Mouse (Mus musculus) MEL (cell line): ENCODE measurements around the gene Mael.

ENCODE experiments used
- CHD2 ChIP-seq: IDR thresholded peaks from 2 replicates; pipeline ENCODE4 v1.6.1; 2011; ENCODE audit warnings: low read length, improper control_type of control experiment
- CTCF ChIP-seq, 3 experiments: IDR thresholded peaks in 2 of 3; conservative IDR thresholded peaks in 1 of 3; 2 replicates each; pipeline ENCODE4 v1.5.1; 2011 to 2012; ENCODE audit warnings: low read length in 3 of 3, low read depth in 2 of 3, mild to moderate bottlenecking in 2 of 3, improper control_type of control experiment in 1 of 3, inconsistent platforms in 1 of 3, mixed read lengths in 1 of 3, moderate library complexity in 1 of 3; ENCODE audit not compliant: control insufficient read depth in 1 of 3, insufficient read depth in 1 of 3, poor library complexity in 1 of 3, severe bottlenecking in 1 of 3
- ELF1 ChIP-seq: IDR thresholded peaks from 2 replicates; pipeline ENCODE4 v1.6.1; 2014; ENCODE audit warnings: low read depth, mild to moderate bottlenecking, inconsistent platforms, low read length, improper control_type of control experiment, moderate library complexity
- EP300 ChIP-seq, 2 experiments: IDR thresholded peaks; 2 replicates each; pipeline ENCODE4 v1.6.1; 2011; ENCODE audit warnings: improper control_type of control experiment in 2 of 2, low read length in 2 of 2, low read depth in 1 of 2, mild to moderate bottlenecking in 1 of 2
- GABPA ChIP-seq: IDR thresholded peaks from 2 replicates; pipeline ENCODE4 v1.6.1; 2012; ENCODE audit warnings: low read depth, mild to moderate bottlenecking, inconsistent platforms, low read length, improper control_type of control experiment, moderate library complexity
- GATA1 ChIP-seq: IDR thresholded peaks from 2 replicates; pipeline ENCODE4 v1.6.1; 2011; ENCODE audit warnings: low read depth, low read length, improper control_type of control experiment
- HCFC1 ChIP-seq: IDR thresholded peaks from 2 replicates; pipeline ENCODE4 v1.6.1; 2012; ENCODE audit warnings: low read depth, mild to moderate bottlenecking, inconsistent platforms, low read length, improper control_type of control experiment, moderate library complexity
- MAX ChIP-seq: IDR thresholded peaks from 2 replicates; pipeline ENCODE4 v1.6.1; 2011; ENCODE audit warnings: low read length, improper control_type of control experiment
- MEF2A ChIP-seq: IDR thresholded peaks from 2 replicates; pipeline ENCODE4 v1.6.1; 2014; ENCODE audit warnings: low read depth, mild to moderate bottlenecking, inconsistent platforms, low read length, improper control_type of control experiment; ENCODE audit not compliant: poor library complexity, insufficient replicate concordance, severe bottlenecking; ENCODE audit errors: extremely low read depth
- POLR2A ChIP-seq, 2 experiments: IDR thresholded peaks; 2 replicates each; pipeline ENCODE4 v1.6.1; 2011 to 2012; ENCODE audit warnings: low read length in 2 of 2, mild to moderate bottlenecking in 2 of 2, control low read depth in 1 of 2, improper control_type of control experiment in 1 of 2, low read depth in 1 of 2, moderate library complexity in 1 of 2; ENCODE audit not compliant: control insufficient read depth in 1 of 2, insufficient read depth in 1 of 2, poor library complexity in 1 of 2
- POLR2AphosphoS2 ChIP-seq: IDR thresholded peaks from 2 replicates; pipeline ENCODE4 v1.6.1; 2011; ENCODE audit warnings: low read length, improper control_type of control experiment
- TCF12 ChIP-seq: IDR thresholded peaks from 2 replicates; pipeline ENCODE4 v1.6.1; 2014; ENCODE audit warnings: low read depth, mild to moderate bottlenecking, inconsistent platforms, low read length, improper control_type of control experiment, moderate library complexity
- USF1 ChIP-seq: IDR thresholded peaks from 2 replicates; pipeline ENCODE4 v1.6.1; 2014; ENCODE audit warnings: low read depth, mild to moderate bottlenecking, inconsistent platforms, low read length, improper control_type of control experiment, moderate library complexity
- ZC3H11A ChIP-seq: IDR thresholded peaks from 2 replicates; pipeline ENCODE4 v1.6.1; 2012; ENCODE audit warnings: low read depth, mild to moderate bottlenecking, inconsistent platforms, low read length, improper control_type of control experiment

- no peak for TF ChIP-seq EP300 (IDR thresholded peaks at IDR 0.05; ENCODE audit: low read depth in 1 of 2, low read length in 2 of 2)
- TF ChIP-seq POLR2A (IDR thresholded peaks at IDR 0.05; ENCODE audit: control insufficient read depth in 1 of 2, insufficient read depth in 1 of 2, low read depth in 1 of 2, low read length in 2 of 2, poor library complexity in 1 of 2) = no peak
- no peak for TF ChIP-seq GATA1
- no peak for TF ChIP-seq MAX
- TF ChIP-seq HCFC1 = no peak
- no peak for TF ChIP-seq CTCF (IDR thresholded peaks at IDR 0.05 in 2 of 3, conservative IDR thresholded peaks at IDR 0.05 in 1 of 3; ENCODE audit: control insufficient read depth in 1 of 3, insufficient read depth in 1 of 3, low read depth in 2 of 3, low read length in 3 of 3, poor library complexity in 1 of 3, severe bottlenecking in 1 of 3)
- no peak for TF ChIP-seq ELF1
- TF ChIP-seq USF1 = no peak
- no peak for TF ChIP-seq POLR2AphosphoS2
- TF ChIP-seq ZC3H11A = no peak
- TF ChIP-seq GABPA = no peak
- no peak for TF ChIP-seq TCF12
- TF ChIP-seq CHD2 = no peak
- no peak for TF ChIP-seq MEF2A
These were observed 33.4 kb downstream of the Mael start for GRCm38 (mm10) chr1:166205159-166205558.
